Mouse (Mus musculus) liver, postnatal 0 days (tissue): ENCODE data around the gene Mgst2. TPM values are rescaled to one million over a fixed set of nuclear protein-coding genes. Genes with fewer than 3 reads are reported as not detected.

ENCODE experiments used
- ATAC-seq: fragments of 200-750 bp; cut with Nextera tagmentation; 2 replicates; pipeline ENCODE4 v1.8.0; 2017; ENCODE audit warnings: mild to moderate bottlenecking, moderate library complexity
- DNase-seq: peaks from one replicate; pipeline ENCODE4 v3.0.0-alpha.2; 2016
- H3K27ac ChIP-seq: fragments of 300-500 bp; sonication (generic); 2 replicates; pipeline ENCODE4 v1.5.1; 2014; ENCODE audit warnings: antibody characterized with exemption, moderate library complexity, mild to moderate bottlenecking, low read depth
- H3K27me3 ChIP-seq: fragments of 300-500 bp; sonication (generic); 2 replicates; pipeline ENCODE4 v1.6.1; 2014; ENCODE audit warnings: low read length, control low read depth, mixed read lengths; ENCODE audit not compliant: insufficient read depth
- H3K36me3 ChIP-seq: fragments of 300-500 bp; sonication (generic); replicated peaks from 2 replicates; pipeline ENCODE4 v1.6.1; 2014; ENCODE audit warnings: mild to moderate bottlenecking, control low read depth, low read length, moderate library complexity, mixed read lengths; ENCODE audit not compliant: insufficient read depth
- H3K4me1 ChIP-seq: fragments of 300-500 bp; sonication (generic); 2 replicates; pipeline ENCODE4 v1.6.1; 2014; ENCODE audit warnings: antibody characterized with exemption, mild to moderate bottlenecking, control low read depth; ENCODE audit not compliant: insufficient read depth
- H3K4me2 ChIP-seq: fragments of 300-500 bp; sonication (generic); 2 replicates; pipeline ENCODE4 v1.6.1; 2014; ENCODE audit warnings: low read depth, mild to moderate bottlenecking, low read length, moderate library complexity, mixed read lengths
- H3K4me3 ChIP-seq: fragments of 300-500 bp; sonication (generic); 2 replicates; pipeline ENCODE4 v1.5.1; 2014; ENCODE audit warnings: low read depth, low read length
- H3K9ac ChIP-seq: fragments of 300-500 bp; sonication (generic); replicated peaks from 2 replicates; pipeline ENCODE4 v1.6.1; 2014; ENCODE audit warnings: mild to moderate bottlenecking, moderate library complexity
- H3K9me3 ChIP-seq: fragments of 300-500 bp; sonication (generic); 2 replicates; pipeline ENCODE4 v1.6.1; 2016; ENCODE audit warnings: mild to moderate bottlenecking, control low read depth, low read length, mixed read lengths
- CTCF ChIP-seq: sonication (generic); IDR thresholded peaks from 2 replicates; pipeline ENCODE4 v1.5.1; 2016; ENCODE audit warnings: antibody characterized with exemption, low read depth
- EP300 ChIP-seq: IDR thresholded peaks from 2 replicates; pipeline ENCODE4 v1.6.1; 2016; ENCODE audit warnings: antibody characterized with exemption, low read depth, mild to moderate bottlenecking
- WGBS: fragments of 180-500 bp; shearing (Covaris S2); extraction: QIAGEN DNeasy Blood & Tissue Kit; methylation state at CpG from one replicate; pipeline ENCODE4 v1.1.7; 2014; ENCODE audit not compliant: insufficient replicate concordance; 5-methylcytosine and 5-hydroxymethylcytosine counted together
- polyA plus RNA-seq: library from polyadenylated mRNA; unstranded; fragments of >200 nt; fragmentation: Nextera tagmentation; extraction: Ambion mirVana; gene quantifications from 2 replicates; pipeline ENCODE4 v1.2.1, GENCODE M21; 2015

Mgst2 gene
- polyA plus RNA-seq, 1 experiment from 2014 or later = 36.8 TPM

GRCm38 (mm10) chr3:51659415-51659814, 745 bp upstream of the Mgst2 start:
- ATAC-seq = no peak
- Histone ChIP-seq H3K9ac (no peak overlapping the region), H3K27ac (no peak overlapping the region), H3K4me1 (peaks cover 34% of the 10 kb centered on the region), H3K9me3 (no peaks in the 10 kb centered on the region), H3K4me3 (no peak overlapping the region), H3K27me3 (no peaks in the 10 kb centered on the region), H3K4me2 (no peak overlapping the region), H3K36me3 (no peaks in the 10 kb centered on the region)
- no peak for DNase-seq
- no peak for TF ChIP-seq EP300
- no peak for TF ChIP-seq CTCF
- 83% methylated on average over 5 of the region's 5 CpGs for WGBS

- peak overlapping the region; percentile 38 for H3K4me3 ChIP-seq
- peaks cover 34% of the 10 kb centered on the region for H3K4me1 ChIP-seq
- no peak for TF ChIP-seq EP300
- TF ChIP-seq CTCF = no peak
- H3K36me3 ChIP-seq = no peaks in the 10 kb centered on the region; the same call in 1 of the 2 replicates
- H3K9ac ChIP-seq = peak overlapping the region; percentile 60
- DNase-seq = peak; percentile 44
- no peaks in the 10 kb centered on the region for H3K9me3 ChIP-seq
- ATAC-seq = peak; percentile 86
- no peaks in the 10 kb centered on the region for H3K27me3 ChIP-seq
- peak overlapping the region; percentile 76 for H3K27ac ChIP-seq
- H3K4me2 ChIP-seq = peak overlapping the region; percentile 60
- WGBS = 50% methylated on average over 3 of the region's 3 CpGs
These were observed 689 bp downstream of the Mgst2 start for GRCm38 (mm10) chr3:51660821-51661276.

DNA sequence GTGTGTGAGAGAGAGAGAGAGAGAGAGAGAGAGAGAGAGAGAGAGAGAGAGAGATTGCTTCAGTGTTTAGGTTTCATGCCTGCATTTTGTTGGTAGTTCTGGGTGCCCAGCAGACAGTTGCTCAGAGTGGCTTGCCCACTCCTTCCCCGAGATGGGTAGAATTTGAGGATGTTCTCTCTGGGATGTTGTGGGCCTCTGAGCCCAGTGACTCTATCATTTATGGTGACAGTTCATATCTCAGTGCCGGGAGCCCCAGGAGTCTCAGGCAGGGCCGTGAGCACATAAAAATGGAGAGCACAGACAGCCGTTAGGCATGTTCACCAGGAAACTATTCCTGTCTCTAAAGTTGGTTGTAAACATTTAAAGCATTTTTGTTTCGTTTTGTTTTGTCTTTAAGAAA, 1.2 kb downstream of the Mgst2 start:
- peak overlapping the region; percentile 76 for H3K27ac ChIP-seq
- peaks cover 34% of the 10 kb centered on the region for H3K4me1 ChIP-seq
- H3K27me3 ChIP-seq = no peaks in the 10 kb centered on the region
- H3K4me2 ChIP-seq = peak overlapping the region; percentile 60
- ATAC-seq (no peak), DNase-seq (no peak)
- no peak for TF ChIP-seq EP300
- TF ChIP-seq CTCF = no peak
- peak overlapping the region; percentile 38 for H3K4me3 ChIP-seq
- H3K36me3 ChIP-seq = no peaks in the 10 kb centered on the region; the same call in 1 of the 2 replicates
- peak overlapping the region; percentile 60 for H3K9ac ChIP-seq
- no peaks in the 10 kb centered on the region for H3K9me3 ChIP-seq
- WGBS = 19% methylated on average over 5 of the region's 5 CpGs

- peak overlapping the region; percentile 60 for H3K4me2 ChIP-seq
- H3K27ac ChIP-seq = peak overlapping the region; percentile 76
These were observed 1.9 kb downstream of the Mgst2 start for GRCm38 (mm10) chr3:51661880-51662550.

DNA sequence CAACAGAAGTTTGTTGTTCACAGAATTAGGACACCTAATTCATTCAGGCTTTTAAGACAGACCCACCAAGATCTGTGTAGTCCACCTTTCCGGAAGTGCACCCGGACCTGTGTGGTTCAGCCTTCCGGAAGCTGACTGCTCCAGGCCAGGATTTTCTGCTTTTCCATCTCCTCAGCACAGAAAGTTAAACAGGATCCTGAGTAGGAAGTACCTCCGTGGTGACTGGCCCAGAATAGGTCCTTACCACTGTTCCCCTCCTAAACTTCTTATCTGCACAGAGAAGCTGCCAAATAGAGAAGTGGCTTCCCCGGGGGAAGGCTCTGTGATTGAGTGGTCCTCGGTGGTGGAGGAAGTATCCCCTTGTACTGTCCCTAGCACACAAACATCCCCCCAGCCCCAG, 2.4 kb downstream of the Mgst2 start:
- TF ChIP-seq CTCF (no peak), EP300 (no peak)
- DNase-seq (peak; percentile 29), ATAC-seq (no peak)
- Histone ChIP-seq H3K4me3 (peak overlapping the region; percentile 38), H3K27me3 (no peaks in the 10 kb centered on the region), H3K4me2 (peak overlapping the region; percentile 60), H3K4me1 (peaks cover 34% of the 10 kb centered on the region), H3K27ac (peak overlapping the region; percentile 76), H3K9me3 (no peaks in the 10 kb centered on the region), H3K9ac (0 out of 2 replicates have a peak overlapping the region, but pooled peaks have one; percentile 3), H3K36me3 (no peaks in the 10 kb centered on the region; the same call in 1 of the 2 replicates)
- 6% methylated on average over 6 of the region's 6 CpGs for WGBS

More at GRCm38 (mm10) chr3:51661880-51662550, 1.9 kb downstream of the Mgst2 start:
- peak overlapping the region; percentile 38 for H3K4me3 ChIP-seq
- no peaks in the 10 kb centered on the region; the same call in 1 of the 2 replicates for H3K36me3 ChIP-seq
- H3K27me3 ChIP-seq = no peaks in the 10 kb centered on the region
- DNase-seq (no peak), ATAC-seq (no peak)
- WGBS = 27% methylated on average over 11 of the region's 11 CpGs
- H3K9me3 ChIP-seq = no peaks in the 10 kb centered on the region
- H3K4me1 ChIP-seq = peaks cover 34% of the 10 kb centered on the region
- H3K9ac ChIP-seq = peak overlapping the region; percentile 60; the same call in 1 of the 2 replicates
- TF ChIP-seq EP300 (no peak), CTCF (no peak)

DNA sequence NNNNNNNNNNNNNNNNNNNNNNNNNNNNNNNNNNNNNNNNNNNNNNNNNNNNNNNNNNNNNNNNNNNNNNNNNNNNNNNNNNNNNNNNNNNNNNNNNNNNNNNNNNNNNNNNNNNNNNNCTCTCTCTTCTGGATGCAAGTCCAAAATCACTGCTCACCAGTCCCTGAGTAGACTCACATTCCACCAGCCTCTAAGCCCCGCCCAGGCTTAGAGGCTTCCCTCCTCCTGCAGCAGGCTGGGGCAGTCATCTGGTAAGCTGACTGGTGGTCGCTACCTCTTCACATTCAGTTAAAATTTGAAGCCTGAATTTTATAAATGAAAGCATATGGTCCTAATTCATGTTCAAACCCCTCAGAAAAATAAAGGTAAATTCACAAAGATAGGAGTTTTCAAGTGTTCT, 8.4 kb downstream of the Mgst2 start:
- peaks cover 32% of the 10 kb centered on the region for H3K4me1 ChIP-seq

More for the DNA sequence above, 8.4 kb downstream of the Mgst2 start:
- no peak overlapping the region for H3K4me2 ChIP-seq
- H3K4me3 ChIP-seq = no peak overlapping the region
- no peak for ATAC-seq
- WGBS = 69% methylated on average over 2 of the region's 2 CpGs
- no peak for DNase-seq
- no peak overlapping the region for H3K27ac ChIP-seq
- H3K27me3 ChIP-seq = no peaks in the 10 kb centered on the region
- H3K36me3 ChIP-seq = no peaks in the 10 kb centered on the region; the same call in none of the 2 replicates
- no peak overlapping the region for H3K9ac ChIP-seq
- TF ChIP-seq EP300 (no peak), CTCF (no peak)
- no peaks in the 10 kb centered on the region for H3K9me3 ChIP-seq
